In the genomic region with DNA sequence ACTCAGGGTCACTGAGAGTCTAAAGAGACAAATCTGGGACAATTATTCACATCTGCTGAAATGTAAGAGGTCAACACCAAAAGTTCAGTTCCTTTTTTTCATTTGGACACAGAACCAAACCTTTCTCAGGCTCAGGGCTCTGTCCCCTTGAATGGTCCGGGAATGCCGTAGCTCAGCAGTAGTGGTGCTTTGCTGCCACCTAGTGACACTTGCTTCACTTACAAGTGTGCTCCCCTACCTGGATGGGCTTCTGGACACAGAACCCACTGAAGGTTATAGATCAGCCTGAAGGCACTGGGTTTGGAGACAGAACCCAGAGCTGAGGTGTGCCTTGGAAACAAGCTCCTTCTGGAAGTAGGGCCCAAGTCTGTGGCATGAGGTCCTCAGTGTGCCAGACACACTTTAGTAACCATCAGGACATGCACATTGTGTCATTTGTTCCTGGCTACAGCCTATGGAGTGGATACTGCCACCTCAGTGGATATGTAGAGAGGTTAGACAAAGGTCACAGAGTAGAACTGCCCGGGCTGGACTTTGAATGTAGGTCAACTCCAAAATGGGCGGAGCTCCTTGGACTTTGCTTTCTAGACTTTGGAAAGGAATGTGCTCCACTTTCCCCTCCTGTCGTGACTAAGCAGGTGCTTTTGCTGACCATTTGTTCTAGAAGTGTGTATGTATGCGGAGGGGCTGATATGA, we compare ENCODE assay signal across 8 mouse cellular contexts. TPM values are rescaled to one million over a fixed set of nuclear protein-coding genes. Genes with fewer than 3 reads are reported as not detected.
DNase-seq lines count a peak whose midpoint lies in the region; ATAC-seq lines count a peak whose summit lies in the region.

No protein-coding gene starts in this region.

- no peaks in the 10 kb centered on the region for H3K27me3 ChIP-seq in intestine, embryonic 14.5 days (replicated peaks; ENCODE audit: control insufficient read depth, insufficient read depth, low read length)
- no peaks in the 10 kb centered on the region for H3K27me3 ChIP-seq in midbrain, embryonic 11.5 days (ENCODE audit: control insufficient read depth, insufficient read depth, low read length)

- intact Hi-C loops in heart, postnatal 25 days (cut with DNase I) = loop anchor here (1.0 to 10.0 kb wide), 4 partner anchors 67 to 449 kb away; no protein-coding TSS in a partner anchor

- H3K4me3 ChIP-seq in intestine, embryonic 14.5 days (ENCODE audit: low read depth, low read length) = no peak overlapping the region
- no peak overlapping the region for H3K4me3 ChIP-seq in midbrain, embryonic 11.5 days (ENCODE audit: low read depth, low read length)

- H3K4me2 ChIP-seq in intestine, embryonic 14.5 days (ENCODE audit: low read length) = no peak overlapping the region
- H3K4me2 ChIP-seq in midbrain, embryonic 11.5 days = no peak overlapping the region

- DNase-seq in heart, adult 18-20 months = peak; percentile 61 to 87
- no peak for DNase-seq in heart, postnatal 25 days (ENCODE audit: low spot score)
- peak; percentile 78 to 90 for DNase-seq in cerebellum, postnatal 25 days
- peak; percentile 75 for DNase-seq in gastrocnemius, adult 18-20 months (ENCODE audit: low spot score)
- peak; percentile 90 for DNase-seq in intestine, embryonic 14.5 days (ENCODE audit: low spot score)
- peak; percentile 26 to 51 for DNase-seq in left cerebral cortex, adult 8-10 months (ENCODE audit: low spot score in 2 of 2)
- DNase-seq in midbrain, embryonic 11.5 days (ENCODE audit: low spot score, missing footprints) = peak; percentile 97
- peak; percentile 81 for DNase-seq in right cerebral cortex, postnatal 4 days

- ATAC-seq in intestine, embryonic 14.5 days (replicated peaks; ENCODE audit: low FRiP score, low TSS enrichment, low read depth) = no peak; the same call in 1 of the 2 replicates
- peak; percentile 70; the same call in 1 of the 2 replicates for ATAC-seq in midbrain, embryonic 11.5 days (ENCODE audit: low FRiP score)

- no peaks in the 10 kb centered on the region for H3K9me3 ChIP-seq in intestine, embryonic 14.5 days (ENCODE audit: control insufficient read depth, low read length)
- H3K9me3 ChIP-seq in midbrain, embryonic 11.5 days (ENCODE audit: control insufficient read depth, low read length) = no peaks in the 10 kb centered on the region

- H3K27ac ChIP-seq in intestine, embryonic 14.5 days (ENCODE audit: low read depth) = no peak overlapping the region
- no peak overlapping the region for H3K27ac ChIP-seq in midbrain, embryonic 11.5 days (ENCODE audit: low read depth, low read length)

- no peaks in the 10 kb centered on the region for H3K4me1 ChIP-seq in intestine, embryonic 14.5 days (replicated peaks; ENCODE audit: control insufficient read depth, insufficient read depth, low read length)
- H3K4me1 ChIP-seq in midbrain, embryonic 11.5 days (ENCODE audit: control insufficient read depth, insufficient read depth, low read length) = no peaks in the 10 kb centered on the region

- H3K36me3 ChIP-seq in intestine, embryonic 14.5 days (ENCODE audit: control insufficient read depth, insufficient read depth, low read length) = no peaks in the 10 kb centered on the region
- H3K36me3 ChIP-seq in midbrain, embryonic 11.5 days (ENCODE audit: control insufficient read depth, insufficient read depth, low read length) = no peaks in the 10 kb centered on the region

- WGBS in intestine, embryonic 14.5 days = 29% methylated on average over 6 of the region's 6 CpGs
- 37% methylated on average over 6 of the region's 6 CpGs for WGBS in midbrain, embryonic 11.5 days

- no peak overlapping the region for H3K9ac ChIP-seq in intestine, embryonic 14.5 days (ENCODE audit: low read length)
- no peak overlapping the region for H3K9ac ChIP-seq in midbrain, embryonic 11.5 days (ENCODE audit: low read length)

RNA-seq across cellular contexts. Expression of a gene that starts 3.7 kb away (rescaled TPM):
- total RNA-seq in heart, adult 18-20 months (2021) = 10 to 100 TPM in 1 of 2 experiments, 1 to 10 TPM in 1; 7.8 to 11.5 TPM
- total RNA-seq in heart, postnatal 25 days (2021) = 1 to 10 TPM; 1.7 to 2.0 TPM
- total RNA-seq in gastrocnemius, adult 18-20 months (2021) = under 1 TPM in 1 of 2 experiments, not detected in 1; 0.24 TPM
- 1.1 TPM in 1 of 2 replicates, not detected in the other for polyA plus RNA-seq in intestine, embryonic 14.5 days (2014; fragmentation: Nextera tagmentation; extraction: Ambion mirVana)
- not detected for total RNA-seq in left cerebral cortex, adult 8-10 months (2022)
- polyA plus RNA-seq in midbrain, embryonic 11.5 days (2014; fragmentation: Nextera tagmentation; extraction: Ambion mirVana) = 0.81 and 0.96 TPM in 2 replicates

RNA-seq across cellular contexts. Expression of a gene that starts 34.4 kb away (rescaled TPM):
- 1 to 10 TPM; 1.1 to 1.4 TPM for total RNA-seq in heart, adult 18-20 months (2021)
- total RNA-seq in heart, postnatal 25 days (2021) = under 1 TPM; 0.08 to 0.18 TPM
- total RNA-seq in gastrocnemius, adult 18-20 months (2021) = under 1 TPM; 0.02 to 0.07 TPM
- 2.9 and 3.6 TPM in 2 replicates for polyA plus RNA-seq in intestine, embryonic 14.5 days (2014; fragmentation: Nextera tagmentation; extraction: Ambion mirVana)
- 10 to 100 TPM; 20.9 to 25.5 (median 23.0) TPM for total RNA-seq in left cerebral cortex, adult 8-10 months (2022)
- polyA plus RNA-seq in midbrain, embryonic 11.5 days (2014; fragmentation: Nextera tagmentation; extraction: Ambion mirVana) = 6.4 and 8.2 TPM in 2 replicates

Comparison
In these comparisons a context has a peak if more than half of its experiments do, and no peak if none do; other contexts are left out.
1. RNA of a gene that starts 34.4 kb away (total RNA-seq): 20.9 to 25.5 TPM in left cerebral cortex, adult 8-10 months; 1.1 to 1.4 TPM in heart, adult 18-20 months, 0.08 to 0.18 TPM in heart, postnatal 25 days and 0.02 to 0.07 TPM in gastrocnemius, adult 18-20 months; every median in the first group is over 4 times any median in the second.